Mouse (Mus musculus): ENCODE measurements around the gene Pdpn.

The Pdpn gene

GRCm38 (mm10) chr4:143239117-143239516 lies 60.2 kb downstream of the Pdpn start:
- DNase-seq, result no peak

- no peak for DNase-seq
Measured at GRCm38 (mm10) chr4:143238241-143239031, 60.9 kb downstream of the Pdpn start.

GRCm38 (mm10) chr4:143231790-143232422 lies 67.5 kb downstream of the Pdpn start:
- no peak for DNase-seq

- no peak for DNase-seq
Measured at GRCm38 (mm10) chr4:143231110-143231509, 68.3 kb downstream of the Pdpn start.

- no peak for DNase-seq
Measured at GRCm38 (mm10) chr4:143227976-143228375, 71.4 kb downstream of the Pdpn start.

- DNase-seq, result no peak
Measured at GRCm38 (mm10) chr4:143225886-143226285, 73.5 kb downstream of the Pdpn start.

- DNase-seq, result no peak
Measured at GRCm38 (mm10) chr4:143219316-143219751, 80.0 kb downstream of the Pdpn start.

GRCm38 (mm10) chr4:143218858-143219257 lies 80.5 kb downstream of the Pdpn start:
- DNase-seq, result no peak

Data from kidney, adult 11 months (tissue).